In the genomic region with DNA sequence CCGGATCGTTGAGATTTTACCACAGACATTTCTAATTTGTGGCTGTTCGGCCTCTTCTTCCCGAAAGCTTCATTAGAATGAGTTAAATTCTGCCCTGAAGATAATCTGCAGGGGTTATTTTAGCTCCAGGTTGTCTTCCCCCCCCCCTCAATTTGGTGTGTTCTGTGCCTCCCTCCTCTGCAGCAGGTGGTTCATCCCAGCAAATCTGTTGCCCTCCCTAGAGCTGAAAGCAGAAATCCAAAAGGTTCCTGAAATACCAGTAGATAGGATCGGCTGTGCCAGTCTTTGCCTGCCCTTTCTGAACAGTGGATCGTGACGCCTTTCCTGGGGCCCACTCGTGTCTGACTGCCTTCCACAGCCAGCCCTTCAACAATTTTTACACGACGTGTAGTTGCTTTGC, we compare ENCODE assay signal across 19 mouse cellular contexts.
"Had no signal": no experiment of that assay in that cellular context is flagged by ENCODE, and none has a peak within 500 bp of the region (broad histone marks: within the 10 kb centered on the region; RNA-seq: fewer than 3 reads in every experiment).

No protein-coding gene starts in this region.

- DNase-seq: kidney, adult 11 months; kidney, adult 9 months; kidney, postnatal 36 days; liver, embryonic 13.5 days; liver, postnatal 0 days; lung, postnatal 14 days; right cerebral cortex, adult 18-20 months; right cerebral cortex, postnatal 4 days; spleen, adult 18-20 months; thymus, adult 2 months; thymus, postnatal 36 days had no signal

- H3K27ac ChIP-seq: kidney, postnatal 0 days; limb, embryonic 15.5 days; liver, embryonic 13.5 days; lung, embryonic 15.5 days; macrophage; midbrain, embryonic 12.5 days; neural tube, embryonic 12.5 days; stomach, embryonic 15.5 days had no signal

- H3K4me3 ChIP-seq: limb, embryonic 15.5 days; lung, embryonic 15.5 days; megakaryocyte, embryonic 14.5 days; neural tube, embryonic 12.5 days; stomach, embryonic 15.5 days had no signal

- H3K36me3 ChIP-seq: limb, embryonic 15.5 days; liver, embryonic 13.5 days; lung, embryonic 15.5 days; neural tube, embryonic 12.5 days; stomach, embryonic 15.5 days had no signal

- H3K4me2 ChIP-seq: stomach, embryonic 15.5 days had no signal

- H3K27me3 ChIP-seq: neural tube, embryonic 12.5 days; stomach, embryonic 15.5 days had no signal

- ATAC-seq: liver, postnatal 0 days had no signal

- H3K9ac ChIP-seq: limb, embryonic 15.5 days; liver, embryonic 13.5 days; liver, postnatal 0 days; lung, embryonic 15.5 days; midbrain, embryonic 12.5 days; neural tube, embryonic 12.5 days; stomach, embryonic 15.5 days had no signal

- H3K9me3 ChIP-seq: limb, embryonic 15.5 days; liver, embryonic 13.5 days; lung, embryonic 15.5 days; megakaryocyte, embryonic 14.5 days; midbrain, embryonic 12.5 days; neural tube, embryonic 12.5 days; stomach, embryonic 15.5 days had no signal
